Mouse (Mus musculus): ENCODE results near the gene Pdia4. TPM values are rescaled to one million over a fixed set of nuclear protein-coding genes. Genes with fewer than 3 reads are reported as not detected.
"Not testable (repeated sequence)": the region's sequence is repeated elsewhere in the genome, so short reads cannot be mapped to it uniquely, and the experiment has no call there.

The Pdia4 gene
- 324 and 338 TPM in 2 replicates for polyA plus RNA-seq (2014; fragmentation: Nextera tagmentation; extraction: Ambion mirVana)

DNA sequence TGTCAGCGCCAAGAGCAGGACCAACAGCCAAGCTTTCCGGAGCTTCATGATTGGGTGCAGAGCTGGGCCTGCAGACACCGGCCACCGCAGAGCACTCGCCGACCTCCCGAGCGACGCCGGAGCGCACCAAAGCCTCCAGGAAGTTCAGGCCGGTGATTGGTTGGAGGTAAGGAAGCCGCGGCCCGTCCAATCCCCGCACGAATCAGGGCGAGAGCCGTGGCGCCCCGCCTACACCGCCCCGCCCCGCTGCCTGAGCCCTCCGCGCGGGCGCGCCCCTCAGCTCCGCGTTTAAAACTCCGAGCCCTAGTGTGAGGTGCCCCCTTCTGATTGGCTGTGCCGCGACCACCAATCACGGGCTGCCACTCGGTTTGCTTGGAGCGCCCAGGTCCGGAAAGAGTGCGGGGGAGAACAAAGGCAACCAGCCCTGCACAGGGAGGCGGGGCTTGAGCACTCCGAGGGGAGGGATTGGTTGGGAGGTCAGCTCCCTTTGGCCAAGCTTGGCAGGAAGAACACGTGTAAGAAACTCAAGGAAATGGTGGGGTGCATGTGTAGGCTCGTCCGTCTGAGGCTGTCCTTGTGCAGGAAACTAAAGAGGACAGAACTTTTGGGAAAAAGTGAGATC, at the start of gene Pdia4:
Gene Pdia4 (minus strand): TSS at position 174 of the 622 bp plus-strand sequence.
- peak; percentile 99 for ATAC-seq (replicated peaks; ENCODE audit: insufficient number of reproducible peaks, low FRiP score, low TSS enrichment, low read depth)
- H3K9me3 ChIP-seq (replicated peaks; ENCODE audit: control insufficient read depth, low read length), result no peaks in the 10 kb centered on the region
- WGBS, result 0% methylated on average over 44 of the region's 44 CpGs
- peak within 1 kb of the TSS; percentile 90 for H3K9ac ChIP-seq (replicated peaks; ENCODE audit: low read length)
- peak within 1 kb of the TSS; percentile 81 for H3K4me2 ChIP-seq (ENCODE audit: low read depth, low read length)
- H3K36me3 ChIP-seq (replicated peaks; ENCODE audit: control insufficient read depth, insufficient read depth, low read depth, low read length), result no peaks in the 10 kb centered on the region
- no peaks in the 10 kb centered on the region for H3K27me3 ChIP-seq (ENCODE audit: control insufficient read depth, insufficient read depth, low read length)
- no peaks in the 10 kb centered on the region; the same call in 1 of the 2 replicates for H3K4me1 ChIP-seq (ENCODE audit: control insufficient read depth, insufficient read depth, low read length)
- H3K27ac ChIP-seq (replicated peaks; ENCODE audit: low read depth, low read length), result peak within 1 kb of the TSS; percentile 86
- peak within 1 kb of the TSS; percentile 70 for H3K4me3 ChIP-seq (ENCODE audit: low read depth, low read length)
- peak; percentile 99 for DNase-seq (ENCODE audit: low spot score)

- not testable (repeated sequence) for H3K4me1 ChIP-seq (ENCODE audit: control insufficient read depth, insufficient read depth, low read length); H3K27me3 ChIP-seq (ENCODE audit: control insufficient read depth, insufficient read depth, low read length); H3K36me3 ChIP-seq (replicated peaks; ENCODE audit: control insufficient read depth, insufficient read depth, low read depth, low read length); H3K4me3 ChIP-seq (ENCODE audit: low read depth, low read length); H3K9ac ChIP-seq (replicated peaks; ENCODE audit: low read length); H3K27ac ChIP-seq (replicated peaks; ENCODE audit: low read depth, low read length); ATAC-seq (replicated peaks; ENCODE audit: insufficient number of reproducible peaks, low FRiP score, low TSS enrichment, low read depth); DNase-seq (ENCODE audit: low spot score); H3K9me3 ChIP-seq (replicated peaks; ENCODE audit: control insufficient read depth, low read length); H3K4me2 ChIP-seq (ENCODE audit: low read depth, low read length)
- 93% methylated on average over 3 of the region's 3 CpGs for WGBS
Observed at GRCm38 (mm10) chr6:47857729-47858128, 44.5 kb upstream of the Pdia4 start.

GRCm38 (mm10) chr6:47857241-47857640, 44.0 kb upstream of the Pdia4 start:
- no peak for DNase-seq (ENCODE audit: low spot score)
- whole genome bisulfite sequencing, result 88% methylated on average over 6 of the region's 6 CpGs
- Histone ChIP-seq H3K27ac (replicated peaks; ENCODE audit: low read depth, low read length) (no peak overlapping the region), H3K4me2 (ENCODE audit: low read depth, low read length) (no peak overlapping the region), H3K9ac (replicated peaks; ENCODE audit: low read length) (no peak overlapping the region), H3K9me3 (replicated peaks; ENCODE audit: control insufficient read depth, low read length) (no peaks in the 10 kb centered on the region), H3K36me3 (replicated peaks; ENCODE audit: control insufficient read depth, insufficient read depth, low read depth, low read length) (no peaks in the 10 kb centered on the region), H3K4me1 (ENCODE audit: control insufficient read depth, insufficient read depth, low read length) (no peaks in the 10 kb centered on the region), H3K4me3 (ENCODE audit: low read depth, low read length) (no peak overlapping the region), H3K27me3 (ENCODE audit: control insufficient read depth, insufficient read depth, low read length) (no peaks in the 10 kb centered on the region)
- no peak for ATAC-seq (replicated peaks; ENCODE audit: insufficient number of reproducible peaks, low FRiP score, low TSS enrichment, low read depth)

- no peak overlapping the region for H3K4me2 ChIP-seq (ENCODE audit: low read depth, low read length)
- no peaks in the 10 kb centered on the region for H3K4me1 ChIP-seq (ENCODE audit: control insufficient read depth, insufficient read depth, low read length)
- no peaks in the 10 kb centered on the region for H3K36me3 ChIP-seq (replicated peaks; ENCODE audit: control insufficient read depth, insufficient read depth, low read depth, low read length)
- DNase-seq (ENCODE audit: low spot score) (no peak), ATAC-seq (replicated peaks; ENCODE audit: insufficient number of reproducible peaks, low FRiP score, low TSS enrichment, low read depth) (no peak)
- no peak overlapping the region for H3K9ac ChIP-seq (replicated peaks; ENCODE audit: low read length)
- no peak overlapping the region for H3K4me3 ChIP-seq (ENCODE audit: low read depth, low read length)
- H3K9me3 ChIP-seq (replicated peaks; ENCODE audit: control insufficient read depth, low read length), result no peaks in the 10 kb centered on the region
- H3K27me3 ChIP-seq (ENCODE audit: control insufficient read depth, insufficient read depth, low read length), result no peaks in the 10 kb centered on the region
- no peak overlapping the region for H3K27ac ChIP-seq (replicated peaks; ENCODE audit: low read depth, low read length)
Observed at GRCm38 (mm10) chr6:47845779-47846178, 32.5 kb upstream of the Pdia4 start.

DNA sequence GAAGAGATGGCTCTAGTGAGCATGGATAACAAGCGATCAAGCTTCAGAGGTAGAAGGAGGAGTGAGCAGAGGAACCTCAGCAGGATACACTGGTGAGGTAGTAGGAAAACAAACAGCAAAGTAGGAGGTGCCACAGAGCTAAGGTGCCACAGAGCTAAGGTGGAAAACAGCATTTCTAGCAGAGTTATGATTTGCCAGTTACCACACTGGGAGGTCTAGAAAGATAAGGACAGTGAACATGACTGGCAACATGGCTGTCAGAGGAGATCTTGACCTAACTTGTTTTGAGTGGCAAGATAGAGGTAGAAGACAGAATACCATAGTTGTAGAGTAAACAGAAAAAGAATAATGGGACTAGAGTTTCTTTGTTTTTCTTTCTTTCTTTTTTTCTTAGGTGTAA, 29.1 kb upstream of the Pdia4 start:
- no peak overlapping the region for H3K4me3 ChIP-seq (ENCODE audit: low read depth, low read length)
- H3K9ac ChIP-seq (replicated peaks; ENCODE audit: low read length), result no peak overlapping the region
- no peak overlapping the region for H3K4me2 ChIP-seq (ENCODE audit: low read depth, low read length)
- H3K27me3 ChIP-seq (ENCODE audit: control insufficient read depth, insufficient read depth, low read length), result no peaks in the 10 kb centered on the region
- ATAC-seq (replicated peaks; ENCODE audit: insufficient number of reproducible peaks, low FRiP score, low TSS enrichment, low read depth) (no peak), DNase-seq (ENCODE audit: low spot score) (no peak)
- 90% methylated on average over 1 of the region's 1 CpGs for WGBS
- H3K27ac ChIP-seq (replicated peaks; ENCODE audit: low read depth, low read length), result no peak overlapping the region
- H3K9me3 ChIP-seq (replicated peaks; ENCODE audit: control insufficient read depth, low read length), result no peaks in the 10 kb centered on the region
- no peaks in the 10 kb centered on the region for H3K36me3 ChIP-seq (replicated peaks; ENCODE audit: control insufficient read depth, insufficient read depth, low read depth, low read length)
- no peaks in the 10 kb centered on the region for H3K4me1 ChIP-seq (ENCODE audit: control insufficient read depth, insufficient read depth, low read length)

DNA sequence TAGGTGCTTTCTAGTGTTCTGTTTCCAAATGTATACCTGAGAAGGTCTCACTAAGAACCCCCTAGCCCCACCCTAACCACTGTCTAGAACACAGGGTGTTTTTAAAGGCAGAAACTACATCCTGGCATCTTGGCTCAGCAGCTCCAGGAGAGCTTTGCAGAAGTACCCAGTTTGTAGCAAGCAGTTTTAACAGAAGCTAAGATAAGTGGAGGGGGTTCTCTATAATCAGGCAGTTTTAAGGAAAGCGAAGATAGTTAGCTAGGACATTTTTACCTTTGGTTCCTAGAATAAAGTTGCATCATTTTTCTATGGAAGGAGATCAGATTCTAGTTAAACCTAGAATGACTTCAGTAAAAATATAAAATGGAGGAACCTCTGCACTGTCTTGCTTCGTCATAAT, 28.6 kb upstream of the Pdia4 start:
- H3K4me1 ChIP-seq (ENCODE audit: control insufficient read depth, insufficient read depth, low read length), result no peaks in the 10 kb centered on the region
- no peaks in the 10 kb centered on the region for H3K9me3 ChIP-seq (replicated peaks; ENCODE audit: control insufficient read depth, low read length)
- no peak for DNase-seq (ENCODE audit: low spot score)
- H3K4me2 ChIP-seq (ENCODE audit: low read depth, low read length), result no peak overlapping the region
- 99% methylated on average over 2 of the region's 2 CpGs for WGBS
- no peak overlapping the region for H3K4me3 ChIP-seq (ENCODE audit: low read depth, low read length)
- no peaks in the 10 kb centered on the region for H3K27me3 ChIP-seq (ENCODE audit: control insufficient read depth, insufficient read depth, low read length)
- no peaks in the 10 kb centered on the region for H3K36me3 ChIP-seq (replicated peaks; ENCODE audit: control insufficient read depth, insufficient read depth, low read depth, low read length)
- no peak overlapping the region for H3K9ac ChIP-seq (replicated peaks; ENCODE audit: low read length)
- H3K27ac ChIP-seq (replicated peaks; ENCODE audit: low read depth, low read length), result no peak overlapping the region
- no peak for ATAC-seq (replicated peaks; ENCODE audit: insufficient number of reproducible peaks, low FRiP score, low TSS enrichment, low read depth)

DNA sequence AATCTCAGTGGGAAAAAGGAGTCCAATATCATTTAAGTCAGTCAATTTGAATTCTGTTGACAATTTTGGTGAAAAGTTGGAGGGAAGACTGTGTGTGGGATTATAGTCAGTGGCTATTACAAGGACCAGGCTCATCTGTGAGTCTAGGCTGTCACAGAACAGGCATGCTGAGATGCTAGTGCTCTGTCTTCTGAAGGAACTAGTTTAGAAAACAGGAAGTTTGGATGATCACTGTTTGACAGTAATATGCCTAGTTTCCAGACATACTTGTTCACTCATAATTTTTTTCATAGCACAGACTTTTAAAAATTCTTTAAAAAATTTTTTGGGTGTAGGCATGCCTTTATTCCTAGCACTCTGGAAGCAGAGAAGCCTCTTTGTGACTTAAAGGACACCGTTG, 27.8 kb upstream of the Pdia4 start:
- Histone ChIP-seq H3K4me3 (ENCODE audit: low read depth, low read length) (no peak overlapping the region), H3K27ac (replicated peaks; ENCODE audit: low read depth, low read length) (no peak overlapping the region), H3K9ac (replicated peaks; ENCODE audit: low read length) (no peak overlapping the region), H3K4me1 (ENCODE audit: control insufficient read depth, insufficient read depth, low read length) (no peaks in the 10 kb centered on the region), H3K9me3 (replicated peaks; ENCODE audit: control insufficient read depth, low read length) (no peaks in the 10 kb centered on the region), H3K4me2 (ENCODE audit: low read depth, low read length) (no peak overlapping the region), H3K27me3 (ENCODE audit: control insufficient read depth, insufficient read depth, low read length) (no peaks in the 10 kb centered on the region), H3K36me3 (replicated peaks; ENCODE audit: control insufficient read depth, insufficient read depth, low read depth, low read length) (no peaks in the 10 kb centered on the region)
- ATAC-seq (replicated peaks; ENCODE audit: insufficient number of reproducible peaks, low FRiP score, low TSS enrichment, low read depth) (no peak), DNase-seq (ENCODE audit: low spot score) (no peak)
- WGBS, result 86% methylated on average over 1 of the region's 1 CpGs

DNA sequence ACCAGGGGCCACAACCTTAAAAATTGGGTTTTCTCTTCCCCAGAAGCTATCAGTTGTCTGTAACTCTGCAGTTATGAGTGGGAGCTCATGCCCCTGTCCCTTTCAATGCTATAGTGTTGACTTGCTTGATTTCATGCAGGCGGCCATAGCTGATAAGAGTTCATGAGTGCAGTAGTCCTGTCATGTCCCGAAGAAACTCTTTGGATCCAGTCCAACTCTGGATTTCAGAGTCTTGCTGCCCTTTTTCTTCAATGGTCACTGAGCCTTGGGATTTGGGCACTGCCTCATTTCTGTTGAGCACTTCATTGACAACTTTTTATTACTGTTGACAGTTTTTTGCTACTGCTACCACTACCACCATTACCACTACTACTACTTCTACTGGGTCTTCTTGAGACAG, 24.4 kb upstream of the Pdia4 start:
- H3K27ac ChIP-seq (replicated peaks; ENCODE audit: low read depth, low read length), result no peak overlapping the region
- ATAC-seq (replicated peaks; ENCODE audit: insufficient number of reproducible peaks, low FRiP score, low TSS enrichment, low read depth), result no peak
- WGBS, result 76% methylated on average over 2 of the region's 2 CpGs

More for the DNA sequence above, 24.4 kb upstream of the Pdia4 start:
- H3K27me3 ChIP-seq (ENCODE audit: control insufficient read depth, insufficient read depth, low read length), result no peaks in the 10 kb centered on the region
- H3K4me2 ChIP-seq (ENCODE audit: low read depth, low read length), result no peak overlapping the region
- no peak overlapping the region for H3K4me3 ChIP-seq (ENCODE audit: low read depth, low read length)
- DNase-seq (ENCODE audit: low spot score), result no peak
- no peaks in the 10 kb centered on the region for H3K4me1 ChIP-seq (ENCODE audit: control insufficient read depth, insufficient read depth, low read length)
- no peak overlapping the region for H3K9ac ChIP-seq (replicated peaks; ENCODE audit: low read length)
- H3K36me3 ChIP-seq (replicated peaks; ENCODE audit: control insufficient read depth, insufficient read depth, low read depth, low read length), result no peaks in the 10 kb centered on the region
- H3K9me3 ChIP-seq (replicated peaks; ENCODE audit: control insufficient read depth, low read length), result no peaks in the 10 kb centered on the region

Measured in embryonic facial prominence, embryonic 11.5 days (tissue).